Mouse (Mus musculus) megakaryocyte, embryonic 14.5 days (primary cell): ENCODE data around the gene Cphx1.
"Not testable (repeated sequence)": the region's sequence is repeated elsewhere in the genome, so short reads cannot be mapped to it uniquely, and the experiment has no call there.

Source experiments
- FLI1 ChIP-seq: IDR thresholded peaks from 2 replicates; pipeline ENCODE4 v1.6.1; 2012; ENCODE audit warnings: low read length, inconsistent platforms, mixed read lengths
- GATA1 ChIP-seq: IDR thresholded peaks from 3 replicates; pipeline ENCODE4 v1.6.1; 2012; ENCODE audit warnings: mixed read lengths, low read length, inconsistent platforms, borderline replicate concordance

GRCm38 (mm10) chr14:25936867-25937630 is 1.1 kb upstream of the Cphx1 start:
- not testable (repeated sequence) for TF ChIP-seq GATA1, FLI1
